ENCODE assay signal across 30 mouse cellular contexts in genomic region chr12:104100768-104101167, GRCm38 (mm10). TPM values are rescaled to one million over a fixed set of nuclear protein-coding genes. Genes with fewer than 3 reads are reported as not detected.
"Had no signal": no experiment of that assay in that cellular context is flagged by ENCODE, and none has a peak within 500 bp of the region (broad histone marks: within the 10 kb centered on the region; RNA-seq: fewer than 3 reads in every experiment).

TSS of gene Serpina5 (plus strand) at chr12:104101113.

- ATAC-seq: liver, postnatal 0 days; lung, postnatal 0 days; midbrain, embryonic 16.5 days had no signal

- H3K9me3 ChIP-seq: liver, embryonic 13.5 days; liver, embryonic 15.5 days; lung, embryonic 15.5 days; megakaryocyte, embryonic 14.5 days; midbrain, embryonic 12.5 days; neural tube, embryonic 13.5 days; neural tube, embryonic 15.5 days had no signal

- H3K9ac ChIP-seq: liver, embryonic 13.5 days; liver, embryonic 15.5 days; liver, postnatal 0 days; lung, embryonic 15.5 days; midbrain, embryonic 12.5 days; neural tube, embryonic 13.5 days; neural tube, embryonic 15.5 days had no signal

- DNase-seq: liver, embryonic 13.5 days; liver, postnatal 0 days; lung, adult 2 months; lung, postnatal 14 days; lung, postnatal 36 days; midbrain, embryonic 14.5 days; retina, postnatal 1 day; right cerebral cortex, adult 18-20 months; right cerebral cortex, postnatal 25 days; right cerebral cortex, postnatal 4 days; spleen, adult 18-20 months; thymus, adult 2 months; thymus, postnatal 25 days; thymus, postnatal 4 days had no signal

- H3K27me3 ChIP-seq: liver, embryonic 13.5 days; liver, embryonic 15.5 days; lung, embryonic 15.5 days; midbrain, embryonic 12.5 days; neural tube, embryonic 13.5 days; neural tube, embryonic 15.5 days had no signal

- H3K4me3 ChIP-seq: liver, embryonic 13.5 days; liver, embryonic 15.5 days; lung, embryonic 15.5 days; megakaryocyte, embryonic 14.5 days; midbrain, embryonic 12.5 days; myocyte; neural tube, embryonic 13.5 days; neural tube, embryonic 15.5 days had no signal

- H3K36me3 ChIP-seq: liver, embryonic 13.5 days; liver, embryonic 15.5 days; lung, embryonic 15.5 days; midbrain, embryonic 12.5 days; neural tube, embryonic 13.5 days; neural tube, embryonic 15.5 days had no signal

- H3K4me2 ChIP-seq: liver, embryonic 13.5 days; liver, embryonic 15.5 days; lung, embryonic 15.5 days; midbrain, embryonic 12.5 days; neural tube, embryonic 13.5 days; neural tube, embryonic 15.5 days had no signal

- H3K4me1 ChIP-seq: liver, embryonic 13.5 days; liver, embryonic 15.5 days; lung, embryonic 15.5 days; midbrain, embryonic 12.5 days; neural tube, embryonic 13.5 days; neural tube, embryonic 15.5 days had no signal

- H3K27ac ChIP-seq: liver, embryonic 13.5 days; liver, embryonic 15.5 days; lung, embryonic 15.5 days; macrophage; midbrain, embryonic 12.5 days; neural tube, embryonic 13.5 days; neural tube, embryonic 15.5 days had no signal

RNA-seq across cellular contexts. Expression of gene Serpina5, which starts in this region (rescaled TPM):
- total RNA-seq: megakaryocyte progenitor cell, adult 5-6 weeks had no signal
- polyA plus RNA-seq: lung, adult 2 months; lung, postnatal 0 days; macrophage; midbrain, embryonic 12.5 days; midbrain, embryonic 14.5 days; midbrain, embryonic 16.5 days; myocyte; neural tube, embryonic 11.5 days; neural tube, embryonic 13.5 days; neural tube, embryonic 15.5 days; small intestine, adult 2 months; stomach, embryonic 14.5 days; stomach, embryonic 16.5 days; urinary bladder, adult 2 months had no signal
